Mouse (Mus musculus): ENCODE data around the gene Tbx20. TPM values are rescaled to one million over a fixed set of nuclear protein-coding genes. Genes with fewer than 3 reads are reported as not detected.

Gene Tbx20
- polyA plus RNA-seq (2017; shearing (Covaris generic)): under 1 TPM; 0.08 to 0.21 TPM

GRCm38 (mm10) chr9:24774160-24774969, at the start of gene Tbx20:
Gene Tbx20 (minus strand): TSS chr9:24774303.

GRCm38 (mm10) chr9:24695700-24696404, 78.3 kb downstream of the Tbx20 start, which contains the start of gene Dpy19l2:
Gene Dpy19l2 (minus strand): TSS chr9:24696293.

Other genes starting within 250 kb of the Tbx20 start
- gene Cypt4, start 149.1 kb downstream of the Tbx20 start, polyA plus RNA-seq (2017; shearing (Covaris generic)): not detected
- gene Dpy19l2, start 78.0 kb downstream of the Tbx20 start, polyA plus RNA-seq (2017; shearing (Covaris generic)): not detected

Data from inflammation-experienced regulatory T-cells (primary cell).